Mouse (Mus musculus) megakaryocyte, embryonic 14.5 days (primary cell): Measurements from ENCODE around the gene Cnot11.

Experiments used
- FLI1 ChIP-seq: IDR thresholded peaks from 2 replicates; pipeline ENCODE4 v1.6.1; 2012; ENCODE audit warnings: low read length, inconsistent platforms, mixed read lengths
- GATA1 ChIP-seq: IDR thresholded peaks from 3 replicates; pipeline ENCODE4 v1.6.1; 2012; ENCODE audit warnings: mixed read lengths, low read length, inconsistent platforms, borderline replicate concordance

- TF ChIP-seq GATA1, result no peak
- no peak for TF ChIP-seq FLI1
These were observed 55.4 kb downstream of the Cnot11 start for GRCm38 (mm10) chr1:39590193-39590592.
